Mouse (Mus musculus): Measurements from ENCODE around the gene Sirpb1a. TPM values are rescaled to one million over a fixed set of nuclear protein-coding genes. Genes with fewer than 3 reads are reported as not detected.
"Not testable (repeated sequence)": the region's sequence is repeated elsewhere in the genome, so short reads cannot be mapped to it uniquely, and the experiment has no call there.

Sirpb1a gene
- 4.0 TPM in 1 of 2 replicates, not detected in the other for polyA plus RNA-seq (2011; ENCODE audit: insufficient read depth, insufficient read length, low replicate concordance, missing spikeins)

DNA sequence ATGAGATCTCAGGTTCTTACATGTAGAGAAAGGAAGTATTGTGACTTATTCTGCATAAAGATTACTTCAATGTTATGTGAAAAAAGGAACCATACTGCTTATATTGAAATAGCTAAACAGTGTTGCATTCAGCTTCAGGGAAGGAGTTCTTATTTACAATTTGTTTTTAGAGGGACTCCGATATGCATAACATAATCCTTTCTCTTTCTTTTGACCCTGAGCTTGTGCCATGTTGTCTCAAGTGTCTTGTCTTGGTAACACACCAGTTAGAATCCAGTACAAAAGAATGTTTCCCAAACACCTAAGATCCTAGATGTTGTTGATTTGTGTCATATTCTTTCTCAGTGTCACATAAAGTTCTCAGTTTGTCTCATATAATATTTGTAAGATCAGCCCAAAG lies at the start of gene Sirpb1a:
TSS of gene Sirpb1a (minus strand) at position 74 of the 400 bp plus-strand sequence.
- H3K4me1 ChIP-seq (ENCODE audit: control insufficient read depth, insufficient read depth, low read length); H3K4me3 ChIP-seq (replicated peaks; ENCODE audit: control insufficient read depth, low read depth, low read length); H3K27ac ChIP-seq (ENCODE audit: control insufficient read depth, insufficient read depth, low read depth, low read length, poor library complexity): not testable (repeated sequence)
- WGBS = 81% methylated on average over 1 of the region's 1 CpGs

DNA sequence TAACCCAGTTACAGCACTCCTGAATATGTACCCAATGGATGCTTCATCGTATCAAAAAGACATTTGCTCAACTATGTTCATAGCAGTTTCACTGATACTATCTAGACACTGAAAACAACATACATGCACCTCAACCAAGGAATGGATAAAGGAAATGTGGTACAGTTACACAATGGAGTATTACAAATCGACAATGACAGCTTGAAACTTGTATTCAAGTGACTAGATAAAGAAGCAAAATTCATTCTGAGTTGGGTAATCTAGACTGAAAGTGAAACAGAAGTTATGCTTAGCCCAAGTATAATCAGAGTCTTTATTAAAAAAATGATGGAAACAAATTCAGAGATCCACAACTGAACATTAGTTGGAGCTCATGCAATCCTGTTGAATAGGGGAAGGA lies 48.5 kb upstream of the Sirpb1a start:
- H3K27ac ChIP-seq (ENCODE audit: control insufficient read depth, insufficient read depth, low read depth, low read length, poor library complexity); H3K4me1 ChIP-seq (ENCODE audit: control insufficient read depth, insufficient read depth, low read length); H3K4me3 ChIP-seq (replicated peaks; ENCODE audit: control insufficient read depth, low read depth, low read length): not testable (repeated sequence)
- WGBS = 46% methylated on average over 2 of the region's 2 CpGs

DNA sequence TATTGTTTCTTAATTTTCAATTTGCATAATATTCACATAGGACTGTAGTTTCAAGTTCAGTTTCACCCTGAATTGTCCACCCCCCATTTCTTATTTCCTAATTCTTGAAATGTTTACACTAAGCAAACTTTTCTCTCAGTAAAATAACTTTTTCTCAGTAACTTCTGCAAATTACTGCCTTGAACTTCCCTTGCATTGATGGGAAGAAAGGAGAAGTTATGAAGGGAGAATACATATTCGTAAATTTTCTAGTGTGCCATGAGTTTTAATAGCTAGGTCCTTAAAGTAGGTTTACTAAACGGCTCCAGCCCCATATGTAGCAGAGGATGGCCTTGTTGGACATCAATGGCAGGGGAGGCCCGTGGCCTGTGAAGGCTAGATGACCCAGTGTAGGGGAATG lies 43.8 kb upstream of the Sirpb1a start:
- not testable (repeated sequence) for H3K4me3 ChIP-seq (replicated peaks; ENCODE audit: control insufficient read depth, low read depth, low read length); H3K27ac ChIP-seq (ENCODE audit: control insufficient read depth, insufficient read depth, low read depth, low read length, poor library complexity)
- 42% methylated on average over 1 of the region's 3 CpGs for WGBS

DNA sequence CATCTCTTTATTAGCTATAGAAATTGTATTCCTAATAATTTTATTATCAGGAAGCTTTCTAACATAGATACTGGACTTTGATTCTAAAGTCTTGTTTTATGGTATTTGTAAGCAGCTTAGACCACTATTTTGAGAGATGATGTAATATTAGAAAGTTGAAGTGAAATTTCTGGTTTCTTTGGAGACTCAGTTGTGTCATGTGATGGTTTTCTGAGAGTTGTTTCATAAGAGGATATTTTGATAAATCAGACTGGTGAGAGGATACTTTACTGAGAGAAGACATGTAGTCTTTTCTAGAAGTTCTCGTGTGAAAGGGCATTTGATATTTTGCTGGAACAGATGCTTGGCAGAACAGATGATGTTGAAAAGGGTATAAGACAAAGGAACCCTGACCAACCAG lies 17.6 kb upstream of the Sirpb1a start:
- H3K27ac ChIP-seq (ENCODE audit: control insufficient read depth, insufficient read depth, low read depth, low read length, poor library complexity) = not testable (repeated sequence)
- 66% methylated on average over 1 of the region's 1 CpGs for WGBS

More for the DNA sequence above, 43.8 kb upstream of the Sirpb1a start:
- H3K4me1 ChIP-seq (ENCODE audit: control insufficient read depth, insufficient read depth, low read length) = not testable (repeated sequence)

DNA sequence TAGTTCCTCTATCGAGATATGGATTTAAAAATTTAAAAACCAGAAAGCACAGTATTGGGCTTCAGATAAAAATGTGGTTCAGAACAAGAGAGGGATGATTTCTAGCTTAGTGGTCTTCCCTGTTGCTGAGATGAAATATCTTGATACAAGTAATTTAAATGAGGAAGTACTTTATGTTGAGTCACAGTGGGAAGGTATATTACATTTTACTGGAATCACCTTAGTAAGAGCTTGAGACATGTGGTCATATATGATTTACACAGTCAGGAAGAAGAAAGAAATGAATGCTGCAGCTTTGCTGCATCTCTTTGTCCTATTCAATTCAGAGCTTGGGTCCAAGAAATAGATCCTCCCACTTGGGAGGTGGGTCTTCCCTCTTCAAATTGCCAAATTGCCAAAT lies 13.5 kb upstream of the Sirpb1a start:
- WGBS = 27% methylated on average over 1 of the region's 1 CpGs
- H3K4me1 ChIP-seq (ENCODE audit: control insufficient read depth, insufficient read depth, low read length); H3K4me3 ChIP-seq (replicated peaks; ENCODE audit: control insufficient read depth, low read depth, low read length); H3K27ac ChIP-seq (ENCODE audit: control insufficient read depth, insufficient read depth, low read depth, low read length, poor library complexity): not testable (repeated sequence)

More for the DNA sequence above, 17.6 kb upstream of the Sirpb1a start:
- not testable (repeated sequence) for H3K4me3 ChIP-seq (replicated peaks; ENCODE audit: control insufficient read depth, low read depth, low read length); H3K4me1 ChIP-seq (ENCODE audit: control insufficient read depth, insufficient read depth, low read length)

DNA sequence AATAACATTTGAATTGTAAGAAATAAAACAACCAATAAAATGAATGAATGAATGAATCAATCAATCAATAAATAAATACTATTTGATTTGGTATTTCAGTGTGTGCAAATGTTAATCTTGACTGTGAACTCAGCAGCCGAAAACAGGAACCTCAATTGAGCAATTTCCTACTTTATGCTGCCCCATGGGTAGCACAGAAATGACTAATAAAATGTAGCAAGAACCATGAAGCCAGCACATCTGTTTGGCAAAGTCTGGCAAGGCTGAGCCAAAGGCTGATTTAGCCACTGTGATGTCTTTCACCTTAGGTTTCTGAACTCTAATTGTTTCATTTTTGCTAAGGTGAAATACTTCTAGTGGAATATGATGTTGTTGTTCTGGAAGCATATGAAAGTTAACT lies 1.6 kb upstream of the Sirpb1a start:
- WGBS = 11% methylated on average over 1 of the region's 1 CpGs
- Histone ChIP-seq H3K4me1 (ENCODE audit: control insufficient read depth, insufficient read depth, low read length) (no peaks in the 10 kb centered on the region), H3K4me3 (replicated peaks; ENCODE audit: control insufficient read depth, low read depth, low read length) (no peak overlapping the region), H3K27ac (ENCODE audit: control insufficient read depth, insufficient read depth, low read depth, low read length, poor library complexity) (no peak overlapping the region)
- no peak for TF ChIP-seq CTCF (IDR thresholded peaks at IDR 0.05; ENCODE audit: control insufficient read depth, insufficient read depth, low read length)
- TF ChIP-seq POLR2A (IDR thresholded peaks at IDR 0.05; ENCODE audit: borderline replicate concordance, control insufficient read depth, low read depth, low read length) = no peak

DNA sequence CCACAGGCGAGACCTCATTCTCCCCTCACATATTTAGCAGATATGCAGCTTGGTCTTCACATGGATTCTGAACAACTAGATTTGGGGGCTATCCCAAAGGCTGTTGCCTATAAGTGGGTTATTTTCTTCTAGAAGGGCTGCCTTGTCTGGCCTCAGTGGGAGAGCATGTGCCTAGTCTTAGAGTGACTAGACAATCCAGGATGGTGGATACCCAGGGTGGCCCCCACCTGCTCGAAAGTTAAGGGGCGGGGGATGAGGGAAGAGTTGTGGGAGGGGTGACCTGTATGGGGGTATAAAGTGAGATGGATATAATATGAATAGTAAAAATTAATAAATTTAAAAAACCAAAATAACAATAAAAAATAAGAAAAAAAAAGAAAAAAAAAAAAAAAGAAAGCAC lies 70.6 kb downstream of the Sirpb1a start:
- not testable (repeated sequence) for H3K4me3 ChIP-seq (replicated peaks; ENCODE audit: control insufficient read depth, low read depth, low read length); H3K27ac ChIP-seq (ENCODE audit: control insufficient read depth, insufficient read depth, low read depth, low read length, poor library complexity); H3K4me1 ChIP-seq (ENCODE audit: control insufficient read depth, insufficient read depth, low read length)
- 73% methylated on average over 3 of the region's 3 CpGs for WGBS

DNA sequence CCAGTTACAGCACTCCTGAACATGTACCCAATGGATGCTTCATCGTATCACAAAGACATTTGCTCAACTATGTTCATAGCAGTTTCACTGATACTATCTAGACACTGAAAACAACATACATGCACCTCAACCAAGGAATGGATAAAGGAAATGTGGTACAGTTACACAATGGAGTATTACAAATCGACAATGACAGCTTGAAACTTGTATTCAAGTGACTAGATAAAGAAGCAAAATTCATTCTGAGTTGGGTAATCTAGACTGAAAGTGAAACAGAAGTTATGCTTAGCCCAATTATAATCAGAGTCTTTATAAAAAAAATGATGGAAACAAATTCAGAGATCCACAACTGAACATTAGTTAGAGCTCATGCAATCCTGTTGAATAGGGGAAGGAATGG lies 76.0 kb downstream of the Sirpb1a start:
- H3K27ac ChIP-seq (ENCODE audit: control insufficient read depth, insufficient read depth, low read depth, low read length, poor library complexity); H3K4me3 ChIP-seq (replicated peaks; ENCODE audit: control insufficient read depth, low read depth, low read length); H3K4me1 ChIP-seq (ENCODE audit: control insufficient read depth, insufficient read depth, low read length): not testable (repeated sequence)
- 78% methylated on average over 1 of the region's 2 CpGs for WGBS

DNA sequence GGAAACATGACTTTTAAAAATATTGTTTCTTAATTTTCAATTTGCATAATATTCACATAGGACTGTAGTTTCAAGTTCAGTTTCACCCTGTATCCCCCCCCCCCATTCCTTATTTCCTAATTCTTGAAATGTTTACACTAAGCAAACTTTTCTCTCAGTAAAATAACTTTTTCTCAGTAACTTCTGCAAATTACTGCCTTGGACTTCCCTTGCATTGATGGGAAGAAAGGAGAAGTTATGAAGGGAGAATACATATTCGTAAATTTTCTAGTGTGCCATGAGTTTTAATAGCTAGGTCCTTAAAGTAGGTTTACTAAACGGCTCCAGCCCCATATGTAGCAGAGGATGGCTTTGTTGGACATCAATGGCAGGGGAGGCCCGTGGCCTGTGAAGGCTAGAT lies 80.7 kb downstream of the Sirpb1a start:
- not testable (repeated sequence) for H3K4me1 ChIP-seq (ENCODE audit: control insufficient read depth, insufficient read depth, low read length); H3K27ac ChIP-seq (ENCODE audit: control insufficient read depth, insufficient read depth, low read depth, low read length, poor library complexity); H3K4me3 ChIP-seq (replicated peaks; ENCODE audit: control insufficient read depth, low read depth, low read length)
- 31% methylated on average over 3 of the region's 3 CpGs for WGBS

DNA sequence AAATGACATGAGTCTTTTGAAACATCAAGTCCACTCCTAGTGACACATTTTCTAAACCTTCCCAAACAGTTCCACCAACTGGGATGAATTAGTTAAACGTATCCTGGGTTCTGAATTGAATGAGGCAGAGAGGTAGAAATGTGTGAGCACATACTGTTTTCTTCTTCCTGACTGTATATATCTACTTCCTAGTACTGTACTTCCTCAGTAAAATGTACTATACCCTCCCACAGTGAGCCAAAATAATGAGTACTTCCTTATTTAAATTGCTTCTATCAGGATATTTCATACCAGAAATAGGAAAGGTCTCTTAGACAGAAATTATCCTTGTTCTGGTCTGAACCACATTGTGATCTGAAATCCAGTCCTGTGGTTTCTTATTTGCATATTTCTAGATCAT lies 86.0 kb downstream of the Sirpb1a start:
- H3K4me3 ChIP-seq (replicated peaks; ENCODE audit: control insufficient read depth, low read depth, low read length) = no peak overlapping the region
- H3K27ac ChIP-seq (ENCODE audit: control insufficient read depth, insufficient read depth, low read depth, low read length, poor library complexity) = no peak overlapping the region
- no peak for TF ChIP-seq POLR2A (IDR thresholded peaks at IDR 0.05; ENCODE audit: borderline replicate concordance, control insufficient read depth, low read depth, low read length)
- no peak for TF ChIP-seq CTCF (IDR thresholded peaks at IDR 0.05; ENCODE audit: control insufficient read depth, insufficient read depth, low read length)
- WGBS = 47% methylated on average over 1 of the region's 1 CpGs
- H3K4me1 ChIP-seq (ENCODE audit: control insufficient read depth, insufficient read depth, low read length) = no peaks in the 10 kb centered on the region
